Mouse (Mus musculus): Measurements from ENCODE around the gene Bcas2.
"Not testable (repeated sequence)": the region's sequence is repeated elsewhere in the genome, so short reads cannot be mapped to it uniquely, and the experiment has no call there.

The Bcas2 gene

GRCm38 (mm10) chr3:103159232-103159900 lies 12.1 kb upstream of the Bcas2 start:
- in situ Hi-C loops (cut with MseI, MboI): no loop called here

GRCm38 (mm10) chr3:103169771-103170170 lies 1.7 kb upstream of the Bcas2 start:
- in situ Hi-C loops (cut with MseI, MboI): no loop called here

GRCm38 (mm10) chr3:103172615-103173014 lies 1.2 kb downstream of the Bcas2 start:
- in situ Hi-C loops (cut with MseI, MboI): no loop called here

DNA sequence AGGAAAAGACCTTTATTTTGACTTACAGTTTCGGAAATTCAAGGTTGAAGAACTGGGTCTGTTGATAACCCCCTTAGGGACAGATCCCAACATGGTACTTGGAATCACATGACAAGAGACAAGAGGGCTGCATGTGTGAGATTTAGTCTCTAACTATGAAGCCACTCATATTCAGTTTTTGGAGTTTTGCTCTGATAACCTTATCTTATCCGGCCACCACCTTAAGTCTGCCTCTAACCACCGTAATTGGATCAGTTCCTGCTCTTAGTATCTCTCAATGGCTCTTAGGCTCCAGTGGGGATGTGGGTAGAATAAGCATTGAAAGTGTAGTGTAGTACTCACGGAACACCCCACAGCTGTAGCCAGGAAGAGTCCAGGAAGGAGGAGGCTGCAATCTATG lies 5.3 kb downstream of the Bcas2 start:
- in situ Hi-C loops (cut with MseI, MboI): no loop called here

- in situ Hi-C loops (cut with MseI, MboI): no loop called here
These were observed 8.1 kb downstream of the Bcas2 start for GRCm38 (mm10) chr3:103179527-103179926.

DNA sequence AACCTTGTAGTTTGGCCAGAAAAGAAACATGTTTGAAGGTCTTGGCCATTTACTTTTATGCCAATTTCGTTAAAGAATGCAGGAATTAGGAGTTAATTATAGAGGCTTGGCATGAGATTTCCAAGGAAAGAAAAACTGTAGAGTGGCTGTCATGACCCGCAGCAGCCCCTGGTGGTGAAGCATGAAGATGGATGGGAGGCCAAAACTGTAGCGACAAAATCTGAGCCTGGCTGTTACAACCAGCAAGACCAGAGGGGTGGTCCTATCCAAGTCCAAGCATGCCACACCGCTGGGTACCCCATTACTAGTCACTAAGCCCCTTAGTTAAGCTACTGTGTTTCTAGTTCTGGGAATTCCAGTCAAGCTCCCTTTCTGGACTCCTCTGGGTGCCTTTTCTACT lies 9.7 kb downstream of the Bcas2 start:
- in situ Hi-C loops (cut with MseI, MboI): no loop called here

DNA sequence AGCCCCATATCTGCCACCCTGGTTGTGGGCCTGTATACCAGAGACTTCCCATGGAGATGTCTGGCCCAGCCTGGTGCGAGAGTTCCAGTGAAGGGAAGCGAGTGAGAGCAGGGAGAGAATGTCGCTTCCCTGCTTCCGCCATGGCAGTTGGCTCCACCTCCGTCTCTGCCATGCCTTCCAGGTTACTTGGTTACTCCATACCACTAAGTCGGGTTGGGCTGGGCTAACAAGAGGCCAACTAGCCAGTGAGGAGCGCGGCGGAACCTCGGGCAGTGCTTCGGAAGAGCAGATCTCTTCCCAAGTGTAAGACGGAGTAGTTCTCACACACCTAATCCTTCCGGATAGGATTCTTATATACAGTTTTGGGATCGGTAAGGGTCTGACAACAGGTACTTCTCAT lies 11.4 kb downstream of the Bcas2 start:
- in situ Hi-C loops (cut with MseI, MboI): no loop called here

- in situ Hi-C loops (cut with MseI, MboI): not testable (repeated sequence)
These were observed 13.0 kb downstream of the Bcas2 start for GRCm38 (mm10) chr3:103184467-103184866.

GRCm38 (mm10) chr3:103188451-103188850 lies 17.0 kb downstream of the Bcas2 start:
- in situ Hi-C loops (cut with MseI, MboI): no loop called here

GRCm38 (mm10) chr3:103188856-103189255 lies 17.4 kb downstream of the Bcas2 start:
- in situ Hi-C loops (cut with MseI, MboI): no loop called here

DNA sequence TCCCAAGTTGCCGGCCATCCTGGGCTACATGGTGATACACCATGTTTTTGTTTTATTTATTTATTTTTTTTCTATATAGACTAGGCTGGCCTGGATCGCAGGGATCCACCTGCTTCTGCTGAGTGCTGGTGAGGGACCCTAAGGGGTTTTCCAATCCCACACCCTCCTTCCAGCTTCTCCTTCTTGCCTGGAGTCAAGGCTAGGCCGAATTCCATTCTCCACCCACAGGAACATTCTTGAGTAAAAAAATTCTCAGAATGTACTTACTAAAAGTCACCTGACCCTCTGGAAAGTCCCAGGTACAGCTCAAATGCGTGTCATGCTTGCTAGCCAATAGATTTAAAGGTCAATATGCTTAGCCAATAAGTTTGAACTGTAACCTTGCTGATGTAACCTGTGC lies 20.7 kb downstream of the Bcas2 start:
- in situ Hi-C loops (cut with MseI, MboI): no loop called here

- in situ Hi-C loops (cut with MseI, MboI): no loop called here
These were observed 21.7 kb downstream of the Bcas2 start for GRCm38 (mm10) chr3:103193186-103193585.

DNA sequence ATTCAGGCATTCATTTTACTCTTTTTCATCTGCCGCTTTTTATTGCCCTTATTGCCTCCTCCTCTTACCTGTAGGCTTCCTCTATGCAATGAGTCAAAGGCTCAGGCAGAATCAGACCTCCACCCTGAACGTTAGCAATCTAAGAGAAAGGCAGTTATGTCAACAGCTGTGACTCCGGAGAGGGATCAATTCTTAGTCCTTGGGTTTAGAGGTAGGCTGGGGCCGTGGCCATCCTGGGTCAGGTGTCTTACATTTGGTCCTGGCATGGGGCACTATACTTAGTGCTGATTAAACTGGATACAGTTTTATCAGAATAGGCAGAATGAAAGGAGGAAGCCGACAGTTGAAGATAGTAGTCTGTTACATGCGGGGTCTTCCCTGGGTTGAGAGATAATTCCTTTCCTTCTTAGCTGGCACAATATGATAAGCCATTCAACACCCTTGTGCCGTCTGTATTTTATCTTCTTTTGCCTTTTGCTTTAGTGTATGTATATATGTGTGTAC lies 24.9 kb downstream of the Bcas2 start:
- in situ Hi-C loops (cut with MseI, MboI): no loop called here

DNA sequence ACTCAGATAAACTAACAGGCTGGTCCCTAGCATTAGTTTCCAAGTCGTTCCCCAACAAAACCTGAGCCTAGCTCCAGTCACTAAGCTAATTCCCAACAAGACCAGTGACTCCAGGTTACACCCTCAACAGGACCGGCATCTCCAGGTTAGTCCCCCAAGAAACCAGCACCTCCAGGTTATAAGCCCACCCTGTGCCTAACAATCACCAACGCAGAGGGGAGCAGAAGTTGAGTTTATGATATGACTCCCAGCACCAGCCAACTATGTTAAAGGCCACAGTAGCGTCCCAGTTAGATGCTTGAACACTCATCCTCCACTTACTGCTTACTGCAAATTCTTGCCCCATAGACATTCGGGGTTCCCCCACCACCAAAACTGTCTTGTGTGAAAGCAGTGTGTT lies 27.9 kb downstream of the Bcas2 start:
- in situ Hi-C loops (cut with MseI, MboI): no loop called here

DNA sequence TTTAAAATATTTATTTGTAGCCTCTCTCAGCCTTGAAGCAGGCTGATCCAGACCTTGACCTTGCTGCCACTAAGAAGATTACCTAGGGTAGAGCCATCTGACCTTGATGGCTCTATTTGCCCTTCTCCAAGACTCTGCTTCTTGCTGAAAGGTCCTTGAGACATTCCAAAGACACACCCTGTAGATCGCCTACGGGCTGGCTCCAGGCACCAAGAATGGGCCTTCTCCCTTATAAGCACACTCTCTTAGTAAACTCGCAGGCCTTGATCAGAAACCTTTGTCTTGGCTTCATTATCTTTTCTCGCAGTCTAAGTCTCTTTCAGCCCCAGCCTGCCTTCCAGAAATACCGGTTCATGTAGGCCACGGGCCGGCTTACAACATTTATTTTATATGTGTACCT lies 29.6 kb downstream of the Bcas2 start:
- in situ Hi-C loops (cut with MseI, MboI): not testable (repeated sequence)

- in situ Hi-C loops (cut with MseI, MboI): no loop called here
These were observed 32.1 kb downstream of the Bcas2 start for GRCm38 (mm10) chr3:103203554-103203953.

- in situ Hi-C loops (cut with MseI, MboI): no loop called here
These were observed 33.0 kb downstream of the Bcas2 start for GRCm38 (mm10) chr3:103204445-103204844.

GRCm38 (mm10) chr3:103206393-103206792 lies 34.9 kb downstream of the Bcas2 start:
- in situ Hi-C loops (cut with MseI, MboI): no loop called here

DNA sequence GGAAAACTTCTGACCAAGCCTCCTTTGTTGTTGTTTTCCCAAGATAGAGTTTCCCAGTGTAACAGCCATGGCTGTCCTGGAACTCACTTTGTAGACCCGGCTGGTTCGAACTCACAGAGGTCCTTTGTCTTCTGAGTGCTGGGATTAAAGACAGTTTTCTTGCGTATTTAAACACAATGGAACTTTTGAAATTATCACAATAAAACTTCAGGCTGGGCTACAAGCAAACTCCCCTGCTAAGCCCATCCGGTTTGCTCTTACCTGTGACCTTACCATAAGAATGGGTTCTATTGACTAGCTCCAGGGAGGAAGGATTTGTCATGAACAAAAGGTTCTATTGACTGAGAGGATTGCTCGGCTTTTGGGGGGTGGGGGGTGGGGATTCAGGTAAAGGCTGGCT lies 36.3 kb downstream of the Bcas2 start:
- in situ Hi-C loops (cut with MseI, MboI): no loop called here

- in situ Hi-C loops (cut with MseI, MboI): no loop called here
These were observed 36.8 kb downstream of the Bcas2 start for GRCm38 (mm10) chr3:103208237-103208636.

DNA sequence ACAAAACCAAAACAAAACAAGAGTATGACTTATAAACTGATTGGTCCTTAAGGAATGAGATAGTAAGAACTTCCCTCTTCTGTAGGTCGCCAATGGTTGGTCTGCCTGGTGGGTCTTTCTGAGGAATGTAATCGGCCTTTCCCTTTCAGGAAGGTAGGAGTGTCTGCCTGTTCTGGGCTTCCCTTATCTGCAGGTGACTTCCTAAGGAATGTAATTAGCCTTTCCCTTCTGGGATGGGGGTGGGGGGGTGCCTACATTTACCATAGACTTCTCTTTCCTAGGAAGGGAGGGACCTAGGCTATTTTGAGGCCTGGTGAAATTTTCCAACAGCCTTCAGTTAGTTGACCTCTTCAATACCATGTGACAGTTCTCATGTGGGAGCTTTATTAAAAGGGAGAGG lies 39.6 kb downstream of the Bcas2 start:
- in situ Hi-C loops (cut with MseI, MboI): no loop called here

- in situ Hi-C loops (cut with MseI, MboI): no loop called here
These were observed 40.7 kb downstream of the Bcas2 start for GRCm38 (mm10) chr3:103212142-103212541.

GRCm38 (mm10) chr3:103213537-103213936 lies 42.1 kb downstream of the Bcas2 start:
- in situ Hi-C loops (cut with MseI, MboI): no loop called here
